In genomic region chr11:97805662-97806612, GRCm38 (mm10) we compare ENCODE assay signal across 8 mouse cellular contexts. TPM values are rescaled to one million over a fixed set of nuclear protein-coding genes. Genes with fewer than 3 reads are reported as not detected.
DNase-seq lines count a peak whose midpoint lies in the region; ATAC-seq and TF ChIP-seq lines count a peak whose summit lies in the region.

No protein-coding gene starts in this region.

- H3K27ac ChIP-seq in ES-E14 (ENCODE audit: insufficient read depth, low read depth, low read length, poor library complexity, severe bottlenecking), result peak overlapping the region; percentile 48
- peak overlapping the region; percentile 57 to 89 for H3K27ac ChIP-seq in heart, embryonic 14.5 days (replicated peaks in 1 of 2; ENCODE audit: control insufficient read depth in 1 of 2, insufficient read depth in 1 of 2, low read depth in 2 of 2, low read length in 2 of 2)
- H3K27ac ChIP-seq in limb, embryonic 10.5 days, result peak overlapping the region; percentile 42

- H3K9me3 ChIP-seq in ES-E14 (ENCODE audit: control insufficient read depth, insufficient read depth, low read depth, low read length), result no peaks in the 10 kb centered on the region
- H3K9me3 ChIP-seq in heart, embryonic 14.5 days (ENCODE audit: control insufficient read depth, low read length), result no peaks in the 10 kb centered on the region
- no peaks in the 10 kb centered on the region for H3K9me3 ChIP-seq in limb, embryonic 10.5 days (replicated peaks)

- H3K4me3 ChIP-seq in ES-E14 (ENCODE audit: insufficient read depth in 1 of 2, low read depth in 1 of 2, low read length in 2 of 2, poor library complexity in 1 of 2, severe bottlenecking in 1 of 2), result peak overlapping the region; percentile 5 to 37; a peak in 3 of 4 replicates
- no peak overlapping the region for H3K4me3 ChIP-seq in heart, embryonic 14.5 days (ENCODE audit: control insufficient read depth in 1 of 2, insufficient read depth in 1 of 2, low read depth in 1 of 2, low read length in 2 of 2)
- H3K4me3 ChIP-seq in limb, embryonic 10.5 days, result no peak overlapping the region

- peak; percentile 38 to 75 for DNase-seq in adrenal gland, adult (ENCODE audit: inconsistent age in 2 of 2, low spot score in 1 of 2)
- no peak for DNase-seq in adrenal gland, adult 8-10 months
- no peak for DNase-seq in ES-E14 (ENCODE audit: low read depth, low spot score)
- no peak for DNase-seq in limb, embryonic 10.5 days (ENCODE audit: low spot score)
- peak; percentile 77 for DNase-seq in retina, postnatal 1 day
- no peak for DNase-seq in frontal cortex, postnatal 10 days (ENCODE audit: low spot score in 2 of 2)
- no peak for DNase-seq in layer of hippocampus, adult 11-12 months (ENCODE audit: low spot score)

- H3K4me2 ChIP-seq in heart, embryonic 14.5 days (ENCODE audit: low read length), result peak overlapping the region; percentile 58

- WGBS in heart, embryonic 14.5 days, result 28% methylated on average over 15 of the region's 15 CpGs
- 56% methylated on average over 15 of the region's 15 CpGs for WGBS in limb, embryonic 10.5 days

- ATAC-seq in heart, embryonic 14.5 days (ENCODE audit: insufficient number of reproducible peaks, insufficient read depth, low FRiP score, low read depth), result no peak

- peak overlapping the region; percentile 16; the same call in 1 of the 2 replicates for H3K9ac ChIP-seq in ES-E14 (ENCODE audit: insufficient read depth, low read depth, low read length, poor library complexity, severe bottlenecking)
- peak overlapping the region; percentile 60 for H3K9ac ChIP-seq in heart, embryonic 14.5 days (ENCODE audit: low read length)

- no peaks in the 10 kb centered on the region for H3K27me3 ChIP-seq in heart, embryonic 14.5 days (ENCODE audit: control insufficient read depth, insufficient read depth, low read length)
- no peaks in the 10 kb centered on the region for H3K27me3 ChIP-seq in limb, embryonic 10.5 days (ENCODE audit: low read depth, poor library complexity, severe bottlenecking)

- peaks cover 34% of the 10 kb centered on the region for H3K36me3 ChIP-seq in ES-E14 (ENCODE audit: control insufficient read depth, insufficient read depth, low read length, poor library complexity, severe bottlenecking)
- H3K36me3 ChIP-seq in heart, embryonic 14.5 days (ENCODE audit: control insufficient read depth, insufficient read depth, low read length), result peaks cover 27% of the 10 kb centered on the region
- H3K36me3 ChIP-seq in limb, embryonic 10.5 days, result peaks cover 49% of the 10 kb centered on the region

- in situ Hi-C loops in ES-E14 (cut with MboI; ENCODE audit: low sequenced_read_pairs in 2 of 2, unreplicated experiment in 2 of 2), result no loop called here

- peaks cover 17 to 54% of the 10 kb centered on the region in 2 experiments; a peak in 3 of 4 replicates for H3K4me1 ChIP-seq in ES-E14 (ENCODE audit: control insufficient read depth in 2 of 2, insufficient read depth in 2 of 2, low read length in 2 of 2, poor library complexity in 1 of 2)
- peaks cover 70 to 97% of the 10 kb centered on the region in 2 experiments for H3K4me1 ChIP-seq in heart, embryonic 14.5 days (ENCODE audit: control insufficient read depth in 2 of 2, insufficient read depth in 2 of 2, low read length in 2 of 2)
- H3K4me1 ChIP-seq in limb, embryonic 10.5 days, result peaks cover 89% of the 10 kb centered on the region

TF ChIP-seq in ES-E14, 5 proteins besides CTCF, POLR2A, EP300 and RAD21:
- 0 out of 2 replicates have a peak, but pooled peaks have one; percentile 16 for TF ChIP-seq CHD2 (IDR thresholded peaks at IDR 0.05; ENCODE audit: low read depth, low read length)
- no peak for TF ChIP-seq MAFK (IDR thresholded peaks at IDR 0.05; ENCODE audit: insufficient read depth, low read depth, low read length)

RNA-seq across cellular contexts. Expression of gene Lasp1, which starts 7.1 kb away (rescaled TPM):
- total RNA-seq in adrenal gland, adult 8-10 months (2022), result 100 to 1,000 TPM; 131 to 177 (median 143) TPM
- total RNA-seq in ES-E14 (2012; rRNA removed), result 108 and 147 TPM in 2 replicates
- 26.5 and 28.1 TPM in 2 replicates for polyA plus RNA-seq in heart, embryonic 14.5 days (2014; fragmentation: Nextera tagmentation; extraction: Ambion mirVana)
- polyA plus RNA-seq in limb, embryonic 10.5 days (2016; fragmentation: Nextera tagmentation; extraction: Ambion mirVana), result 90.0 and 110 TPM in 2 replicates

RNA-seq across cellular contexts. Expression of gene Rpl23, which starts 23.7 kb away (rescaled TPM):
- 100 to 1,000 TPM; 753 to 943 (median 843) TPM for total RNA-seq in adrenal gland, adult 8-10 months (2022)
- 1,213 and 1,430 TPM in 2 replicates for total RNA-seq in ES-E14 (2012; rRNA removed)
- 499 and 536 TPM in 2 replicates for polyA plus RNA-seq in heart, embryonic 14.5 days (2014; fragmentation: Nextera tagmentation; extraction: Ambion mirVana)
- 449 and 506 TPM in 2 replicates for polyA plus RNA-seq in limb, embryonic 10.5 days (2016; fragmentation: Nextera tagmentation; extraction: Ambion mirVana)

RNA-seq across cellular contexts. Expression of gene 1700001P01Rik, which starts 30.2 kb away (rescaled TPM):
- total RNA-seq in adrenal gland, adult 8-10 months (2022), result under 1 TPM in 3 of 4 experiments, not detected in 1; 0.49 to 0.67 (median 0.62) TPM
- total RNA-seq in ES-E14 (2012; rRNA removed), result 2.3 TPM in 2 replicates
- not detected in 2 replicates for polyA plus RNA-seq in heart, embryonic 14.5 days (2014; fragmentation: Nextera tagmentation; extraction: Ambion mirVana)
- 0.43 and 0.74 TPM in 2 replicates for polyA plus RNA-seq in limb, embryonic 10.5 days (2016; fragmentation: Nextera tagmentation; extraction: Ambion mirVana)

RNA-seq across cellular contexts. Expression of gene B230217C12Rik, which starts 34.6 kb away (rescaled TPM):
- 1 to 10 TPM; 3.7 to 7.2 (median 6.2) TPM for total RNA-seq in adrenal gland, adult 8-10 months (2022)
- 3.0 and 4.1 TPM in 2 replicates for total RNA-seq in ES-E14 (2012; rRNA removed)
- 4.2 and 5.5 TPM in 2 replicates for polyA plus RNA-seq in heart, embryonic 14.5 days (2014; fragmentation: Nextera tagmentation; extraction: Ambion mirVana)
- polyA plus RNA-seq in limb, embryonic 10.5 days (2016; fragmentation: Nextera tagmentation; extraction: Ambion mirVana), result 10.9 and 14.0 TPM in 2 replicates

RNA-seq across cellular contexts. Expression of gene Cwc25, which starts 39.6 kb away (rescaled TPM):
- total RNA-seq in adrenal gland, adult 8-10 months (2022), result 10 to 100 TPM; 22.2 to 26.6 (median 23.1) TPM
- total RNA-seq in ES-E14 (2012; rRNA removed), result 14.0 and 18.5 TPM in 2 replicates
- polyA plus RNA-seq in heart, embryonic 14.5 days (2014; fragmentation: Nextera tagmentation; extraction: Ambion mirVana), result 9.0 and 9.8 TPM in 2 replicates
- polyA plus RNA-seq in limb, embryonic 10.5 days (2016; fragmentation: Nextera tagmentation; extraction: Ambion mirVana), result 17.8 and 21.6 TPM in 2 replicates

Comparison
In these comparisons a context has a peak if more than half of its experiments do, and no peak if none do; other contexts are left out.
1. DNase-seq: peak in adrenal gland, adult (2 of 2) and retina, postnatal 1 day (single experiment); none in adrenal gland, adult 8-10 months (single experiment), ES-E14 (single experiment), limb, embryonic 10.5 days (single experiment), frontal cortex, postnatal 10 days (0 of 2) and layer of hippocampus, adult 11-12 months (single experiment).
2. H3K4me3 ChIP-seq: peak in ES-E14 (2 of 2); none in heart, embryonic 14.5 days (0 of 2) and limb, embryonic 10.5 days (single experiment).
3. Peak in every context shown above with its lines, with median percentiles within 50 percentile points of each other: H3K27ac ChIP-seq.